ENCODE assay signal across 27 mouse cellular contexts in genomic region chr14:52114101-52114500, GRCm38 (mm10). TPM values are rescaled to one million over a fixed set of nuclear protein-coding genes. Genes with fewer than 3 reads are reported as not detected.
"Had no signal": no experiment of that assay in that cellular context is flagged by ENCODE, and none has a peak within 500 bp of the region (broad histone marks: within the 10 kb centered on the region; RNA-seq: fewer than 3 reads in every experiment).

No protein-coding gene starts in this region.

- H3K36me3 ChIP-seq: heart, embryonic 13.5 days; heart, embryonic 15.5 days; hindbrain, embryonic 13.5 days; hindbrain, embryonic 15.5 days; kidney, embryonic 15.5 days; limb, embryonic 13.5 days; limb, embryonic 15.5 days; liver, embryonic 12.5 days had no signal

- H3K9me3 ChIP-seq: heart, embryonic 13.5 days; heart, embryonic 15.5 days; hindbrain, embryonic 13.5 days; hindbrain, embryonic 15.5 days; kidney, embryonic 15.5 days; limb, embryonic 13.5 days; limb, embryonic 15.5 days; liver, embryonic 12.5 days had no signal

- DNase-seq: gastrocnemius, postnatal 14 days; gastrocnemius, postnatal 36 days; heart, adult 2 months; heart, postnatal 14 days; heart, postnatal 36 days; kidney, adult 11 months; kidney, adult 2 months; kidney, adult 9 months; kidney, postnatal 14 days; kidney, postnatal 36 days; layer of hippocampus, adult 9-11 months; layer of hippocampus, postnatal 36 days; left cerebral cortex, postnatal 4 days had no signal

- ATAC-seq: hindbrain, postnatal 0 days; intestine, embryonic 16.5 days; liver, embryonic 12.5 days had no signal

- H3K27ac ChIP-seq: heart, adult 2 months; heart, embryonic 13.5 days; heart, embryonic 15.5 days; hindbrain, embryonic 13.5 days; hindbrain, embryonic 15.5 days; hindbrain, postnatal 0 days; kidney, embryonic 15.5 days; kidney, postnatal 0 days; layer of hippocampus, adult 2 months; limb, embryonic 13.5 days; limb, embryonic 15.5 days; liver, embryonic 12.5 days; liver, embryonic 14.5 days had no signal

- H3K4me3 ChIP-seq: heart, adult 2 months; heart, embryonic 13.5 days; heart, embryonic 15.5 days; hindbrain, embryonic 13.5 days; hindbrain, embryonic 15.5 days; kidney, embryonic 15.5 days; layer of hippocampus, adult 2 months; limb, embryonic 13.5 days; limb, embryonic 15.5 days; liver, embryonic 12.5 days had no signal

- H3K9ac ChIP-seq: heart, embryonic 13.5 days; heart, embryonic 15.5 days; hindbrain, embryonic 13.5 days; hindbrain, embryonic 15.5 days; kidney, embryonic 15.5 days; limb, embryonic 13.5 days; limb, embryonic 15.5 days; liver, embryonic 12.5 days; liver, embryonic 14.5 days had no signal

RNA-seq across cellular contexts. Expression of gene Rpgrip1, which starts 3.6 kb away (rescaled TPM):
- total RNA-seq: gastrocnemius, adult 8-10 months; gastrocnemius, postnatal 36 days; heart, postnatal 36 days had no signal
